Mouse (Mus musculus) olfactory bulb, adult 2 months (tissue): ENCODE results near the gene Rmnd5b. TPM values are rescaled to one million over a fixed set of nuclear protein-coding genes. Genes with fewer than 3 reads are reported as not detected.
A peak's percentile ranks its signal among the peaks of the same experiment; 100 is the strongest.
"Not testable (repeated sequence)": the region's sequence is repeated elsewhere in the genome, so short reads cannot be mapped to it uniquely, and the experiment has no call there.

Source experiments
- H3K27ac ChIP-seq: fragments of 200-500 bp; 2 replicates; pipeline ENCODE4 v1.5.1; 2012; ENCODE audit warnings: low read depth, low read length; ENCODE audit not compliant: insufficient read depth
- H3K4me1 ChIP-seq: fragments of 200-500 bp; 2 replicates; pipeline ENCODE4 v1.6.1; 2012; ENCODE audit warnings: low read length; ENCODE audit not compliant: control insufficient read depth, insufficient read depth
- H3K4me3 ChIP-seq: fragments of 200-500 bp; 2 replicates; pipeline ENCODE4 v1.5.1; 2012; ENCODE audit warnings: mild to moderate bottlenecking, low read depth, low read length, moderate library complexity; ENCODE audit not compliant: insufficient read depth
- CTCF ChIP-seq: fragments of 200-500 bp; IDR thresholded peaks from 2 replicates; pipeline ENCODE4 v1.5.1; 2012; ENCODE audit warnings: low read depth, mild to moderate bottlenecking, low read length, moderate library complexity; ENCODE audit not compliant: insufficient read depth
- POLR2A ChIP-seq: fragments of 200-500 bp; IDR thresholded peaks from 2 replicates; pipeline ENCODE4 v1.6.1; 2012; ENCODE audit warnings: mild to moderate bottlenecking, low read depth, low read length, moderate library complexity; ENCODE audit not compliant: insufficient read depth
- WGBS: fragments of 180-500 bp; shearing (Covaris S2); methylation state at CpG from one replicate; pipeline ENCODE4 v1.1.7; 2018; 5-methylcytosine and 5-hydroxymethylcytosine counted together
- polyA plus RNA-seq: library from polyadenylated mRNA; stranded (reverse); fragments of >200 nt; gene quantifications from 2 replicates; pipeline ENCODE4 v1.2.4, GENCODE M21; 2012; ENCODE audit warnings: low replicate concordance; ENCODE audit not compliant: missing spikeins, insufficient read depth, insufficient read length

The Rmnd5b gene
- polyA plus RNA-seq, result not detected in 2 replicates

- Histone ChIP-seq H3K4me1 (peaks cover 5% of the 10 kb centered on the region), H3K27ac (peak within 1 kb of the TSS; percentile 81), H3K4me3 (peak within 1 kb of the TSS; percentile 65)
- TF ChIP-seq POLR2A (peak; percentile 35; the same call in 1 of the 2 replicates), CTCF (no peak)
- under 1% methylated on average over 61 of the region's 61 CpGs for WGBS
Observed at GRCm38 (mm10) chr11:51635525-51636322, at the start of gene Rmnd5b. Rmnd5b (minus strand) TSS chr11:51635896.

- Histone ChIP-seq H3K4me1 (no peaks in the 10 kb centered on the region; the same call in 1 of the 2 replicates), H3K27ac (no peak overlapping the region), H3K4me3 (no peak overlapping the region)
- TF ChIP-seq POLR2A, result no peak
- WGBS, result 45% methylated on average over 8 of the region's 8 CpGs
Observed at GRCm38 (mm10) chr11:51681976-51682374, 46.3 kb upstream of the Rmnd5b start.

- no peak for TF ChIP-seq POLR2A
- no peak for TF ChIP-seq CTCF
- no peaks in the 10 kb centered on the region; the same call in 1 of the 2 replicates for H3K4me1 ChIP-seq
- WGBS, result 19% methylated on average over 13 of the region's 13 CpGs
Observed at GRCm38 (mm10) chr11:51681324-51681975, 45.8 kb upstream of the Rmnd5b start.

GRCm38 (mm10) chr11:51679466-51679865 is 43.8 kb upstream of the Rmnd5b start:
- no peak for TF ChIP-seq CTCF
- no peak for TF ChIP-seq POLR2A
- 80% methylated on average over 3 of the region's 3 CpGs for WGBS
- Histone ChIP-seq H3K4me1 (no peaks in the 10 kb centered on the region; the same call in 1 of the 2 replicates), H3K27ac (no peak overlapping the region), H3K4me3 (no peak overlapping the region)

More at GRCm38 (mm10) chr11:51681324-51681975, 45.8 kb upstream of the Rmnd5b start:
- Histone ChIP-seq H3K27ac (no peak overlapping the region), H3K4me3 (no peak overlapping the region)

- H3K4me3 ChIP-seq, result no peak overlapping the region
- 68% methylated on average over 6 of the region's 6 CpGs for WGBS
- TF ChIP-seq POLR2A (no peak), CTCF (no peak)
- no peaks in the 10 kb centered on the region; the same call in 1 of the 2 replicates for H3K4me1 ChIP-seq
- no peak overlapping the region for H3K27ac ChIP-seq
Observed at GRCm38 (mm10) chr11:51677737-51678418, 42.2 kb upstream of the Rmnd5b start.

- H3K4me3 ChIP-seq, result no peak overlapping the region
- TF ChIP-seq POLR2A (no peak), CTCF (no peak)
- no peaks in the 10 kb centered on the region for H3K4me1 ChIP-seq
- H3K27ac ChIP-seq, result no peak overlapping the region
- 81% methylated on average over 5 of the region's 5 CpGs for WGBS
Observed at GRCm38 (mm10) chr11:51675386-51675785, 39.7 kb upstream of the Rmnd5b start.

- 80% methylated on average over 9 of the region's 9 CpGs for WGBS
- Histone ChIP-seq H3K4me3 (no peak overlapping the region), H3K4me1 (no peaks in the 10 kb centered on the region), H3K27ac (no peak overlapping the region)
- no peak for TF ChIP-seq CTCF
- TF ChIP-seq POLR2A, result no peak
Observed at GRCm38 (mm10) chr11:51673291-51673690, 37.6 kb upstream of the Rmnd5b start.

GRCm38 (mm10) chr11:51671376-51671775 is 35.7 kb upstream of the Rmnd5b start:
- Histone ChIP-seq H3K4me3 (no peak overlapping the region), H3K4me1 (no peaks in the 10 kb centered on the region), H3K27ac (no peak overlapping the region)
- 76% methylated on average over 2 of the region's 2 CpGs for WGBS
- TF ChIP-seq CTCF, result no peak
- no peak for TF ChIP-seq POLR2A

- Histone ChIP-seq H3K4me3 (no peak overlapping the region), H3K4me1 (no peaks in the 10 kb centered on the region), H3K27ac (no peak overlapping the region)
- WGBS, result 93% methylated on average over 7 of the region's 7 CpGs
- no peak for TF ChIP-seq POLR2A
- TF ChIP-seq CTCF, result no peak
Observed at GRCm38 (mm10) chr11:51670846-51671245, 35.1 kb upstream of the Rmnd5b start.

- H3K4me1 ChIP-seq, H3K27ac ChIP-seq: not testable (repeated sequence)
- WGBS, result 95% methylated on average over 7 of the region's 7 CpGs
Observed at GRCm38 (mm10) chr11:51664747-51665146, 29.1 kb upstream of the Rmnd5b start.

More at GRCm38 (mm10) chr11:51664747-51665146, 29.1 kb upstream of the Rmnd5b start:
- not testable (repeated sequence) for H3K4me3 ChIP-seq
